Mouse (Mus musculus): Measurements from ENCODE around the gene Zfp69.

GRCm38 (mm10) chr4:120924554-120925299 lies 26.8 kb downstream of the Zfp69 start, which contains the start of gene Exo5:
- TF ChIP-seq CTCF (IDR thresholded peaks at IDR 0.05; ENCODE audit: borderline replicate concordance, insufficient read depth, low read depth, low read length), result no peak
- peak; percentile 65; the same call in 1 of the 2 replicates for TF ChIP-seq POLR2A (IDR thresholded peaks at IDR 0.05; ENCODE audit: borderline replicate concordance, insufficient read depth, low read length)

All from cerebellum, adult 2 months (tissue).